Mouse (Mus musculus): ENCODE measurements around the gene Serpina10.
"Not testable (repeated sequence)": the region's sequence is repeated elsewhere in the genome, so short reads cannot be mapped to it uniquely, and the experiment has no call there.

Gene Serpina10

DNA sequence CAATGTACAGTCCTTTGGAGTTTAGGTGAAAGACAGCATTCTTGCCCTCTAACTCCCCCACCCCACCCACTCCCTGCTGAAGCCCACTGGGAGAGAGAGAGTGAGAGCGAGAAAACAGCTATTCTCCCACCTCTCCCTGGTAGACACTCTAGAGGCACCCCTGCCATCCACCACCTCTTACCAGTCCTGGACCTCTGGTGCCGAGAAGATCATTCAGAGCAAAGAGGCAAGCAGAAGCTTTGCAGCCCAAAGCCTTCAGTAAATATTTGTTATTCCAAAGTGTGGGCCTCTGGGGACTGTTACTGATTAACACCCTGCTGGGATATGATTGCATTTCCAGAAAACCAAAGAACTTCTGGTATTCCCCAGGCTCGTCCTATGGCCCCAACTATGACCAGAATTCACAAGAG, at the start of gene Serpina10:
TSS of gene Serpina10 (minus strand) at position 242 of the 410 bp plus-strand sequence.
- DNase-seq, result no peak

DNA sequence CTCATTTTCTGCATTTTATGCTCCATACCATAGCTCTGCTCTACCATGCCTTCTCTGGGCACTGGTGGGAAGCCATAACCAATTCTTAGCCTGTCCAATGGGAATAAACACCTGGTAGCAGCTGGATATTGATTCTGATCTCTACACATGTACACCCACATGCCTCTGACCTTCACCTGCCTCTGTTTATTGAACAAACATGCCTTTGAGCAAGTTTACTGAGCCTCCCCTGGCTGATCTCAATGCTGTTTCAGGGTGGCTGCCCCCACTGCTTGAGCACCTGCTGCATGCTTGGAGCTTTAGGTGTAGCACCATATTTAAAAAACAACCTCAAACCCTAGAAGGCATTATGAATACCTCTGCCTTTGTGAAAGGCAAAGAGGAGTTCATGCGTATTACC, 48.6 kb upstream of the Serpina10 start:
- DNase-seq, result not testable (repeated sequence)

DNA sequence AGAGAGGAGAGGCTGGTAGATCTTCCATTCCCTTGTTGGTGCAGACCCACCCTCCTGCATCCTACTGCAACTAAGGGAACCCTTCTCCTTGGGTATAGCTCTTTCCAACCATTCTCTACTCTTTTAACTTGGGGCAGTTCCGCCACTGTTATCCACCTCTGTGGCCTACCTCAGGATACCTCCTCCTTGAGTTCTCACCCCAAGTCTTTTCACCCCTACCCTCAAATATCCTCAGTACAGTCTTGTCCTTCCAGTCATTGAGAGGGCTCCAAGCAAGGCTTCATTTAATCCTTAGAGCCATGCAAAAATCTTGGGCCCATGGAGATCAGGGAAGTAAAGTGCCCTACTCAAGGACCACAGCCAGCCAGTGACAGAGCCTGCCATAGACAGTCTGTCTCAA, 44.8 kb upstream of the Serpina10 start, which contains the start of gene Serpina16:
TSS of gene Serpina16 (minus strand) at position 101 of the 400 bp plus-strand sequence.
- no peak for DNase-seq

DNA sequence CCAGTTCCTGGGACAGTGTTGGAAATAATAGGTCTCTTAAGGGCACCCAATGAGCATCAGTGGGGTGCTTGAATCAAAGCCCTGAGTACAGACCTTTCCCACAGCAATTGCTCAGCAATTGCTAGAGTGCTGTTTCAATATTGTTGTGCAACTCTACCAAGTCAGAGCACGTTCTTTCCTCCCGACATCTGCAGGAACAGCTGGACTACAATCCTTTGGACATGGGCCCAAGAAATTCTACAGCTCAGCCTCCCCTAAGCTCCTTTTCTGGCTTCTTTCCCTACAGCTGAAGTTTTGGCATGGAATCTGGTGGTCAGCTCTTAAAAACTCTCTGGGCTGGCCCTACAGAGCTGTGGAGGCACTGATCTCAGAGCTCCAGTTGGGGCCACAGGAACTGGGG, 41.9 kb upstream of the Serpina10 start:
- DNase-seq, result no peak

DNA sequence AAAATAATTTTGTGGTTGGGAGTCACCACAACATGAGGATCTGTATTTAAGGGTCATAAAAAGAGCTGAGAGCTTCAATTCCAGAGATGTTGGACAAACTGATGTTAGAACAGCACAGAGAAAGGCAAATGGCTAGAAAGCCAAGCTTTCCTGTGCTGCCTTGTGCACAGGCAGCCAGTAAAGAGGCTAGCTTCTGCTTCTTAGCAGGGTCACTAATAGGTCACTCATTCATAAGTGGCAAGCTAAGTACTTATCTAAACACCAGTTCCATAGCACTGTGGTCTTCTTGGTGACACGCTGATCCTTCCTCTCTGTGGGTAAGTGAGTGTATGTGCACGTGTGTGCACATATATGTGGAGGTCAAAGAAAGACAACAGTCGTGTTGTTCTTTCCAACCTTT, 40.2 kb upstream of the Serpina10 start:
- no peak for DNase-seq

DNA sequence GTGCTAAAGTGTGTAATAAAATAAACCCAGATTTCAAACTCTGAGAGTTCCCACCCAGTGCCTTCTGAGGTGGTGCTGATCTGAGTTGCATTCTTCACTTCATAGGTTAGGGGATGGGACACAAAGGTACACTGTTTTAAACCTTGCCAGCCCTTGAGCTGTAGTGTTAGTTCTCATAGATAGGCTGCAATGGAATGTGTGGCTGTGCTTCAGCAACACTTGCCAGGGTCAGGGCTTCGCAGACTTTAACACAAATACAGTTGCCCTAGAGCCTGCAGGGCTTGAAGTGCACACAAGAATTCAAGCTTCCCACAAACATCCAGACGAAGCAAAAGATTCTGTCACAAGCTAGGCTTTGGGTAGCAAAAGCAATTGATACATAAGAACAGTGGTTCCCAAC, 39.7 kb upstream of the Serpina10 start:
- no peak for DNase-seq

DNA sequence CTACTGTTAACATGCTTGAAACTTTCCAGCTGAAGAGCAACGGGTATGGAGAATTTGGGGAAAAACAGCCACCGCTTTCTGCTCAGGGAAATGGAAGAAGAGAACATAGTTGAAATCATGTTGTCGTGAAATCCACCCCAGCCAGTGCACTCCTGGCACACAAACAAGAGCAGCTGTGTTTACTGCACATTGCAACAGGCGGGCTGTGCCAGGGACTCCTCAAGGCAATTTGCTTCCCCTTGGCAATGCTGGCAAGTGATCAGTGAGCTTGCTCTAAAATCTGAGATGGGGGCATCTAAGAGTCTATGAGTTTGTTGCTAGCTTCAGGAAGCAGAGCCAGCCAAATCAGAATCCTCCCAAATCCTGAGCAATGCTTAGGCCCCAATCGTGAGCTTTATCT, 39.1 kb upstream of the Serpina10 start:
- no peak for DNase-seq

DNA sequence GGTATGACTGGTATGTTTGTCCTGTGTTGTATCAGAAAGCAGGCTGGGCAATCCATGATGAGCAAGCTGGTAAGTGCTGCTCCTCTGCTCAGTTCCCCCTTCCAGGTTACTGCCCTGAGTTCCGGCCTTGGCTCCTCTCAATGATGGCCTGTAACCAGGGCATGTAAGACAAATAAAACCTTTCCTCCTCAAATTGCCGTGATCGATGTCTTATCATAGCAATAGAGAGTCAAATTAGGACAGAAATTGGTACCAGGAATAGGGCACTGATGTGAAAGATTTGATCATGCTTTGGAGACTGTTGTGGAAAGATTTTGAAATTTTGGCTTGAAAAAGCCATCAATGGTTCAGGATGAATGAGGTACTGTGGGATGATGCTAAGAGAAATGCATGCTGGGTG, 34.0 kb upstream of the Serpina10 start:
- no peak for DNase-seq

DNA sequence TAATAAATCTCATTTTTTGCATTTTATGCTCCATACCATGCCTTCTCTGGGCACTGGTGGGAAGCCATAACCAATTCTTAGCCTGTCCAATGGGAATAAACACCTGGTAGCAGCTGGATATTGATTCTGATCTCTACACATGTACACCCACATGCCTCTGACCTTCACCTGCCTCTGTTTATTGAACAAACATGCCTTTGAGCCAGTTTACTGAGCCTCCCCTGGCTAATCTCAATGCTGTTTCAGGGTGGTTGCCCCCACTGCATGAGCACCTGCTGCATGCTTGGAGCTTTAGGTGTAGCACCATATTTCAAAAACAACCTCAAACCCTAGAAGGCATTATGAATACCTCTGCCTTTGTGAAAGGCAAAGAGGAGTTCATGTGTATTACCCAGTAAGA, 30.8 kb upstream of the Serpina10 start:
- DNase-seq, result not testable (repeated sequence)

DNA sequence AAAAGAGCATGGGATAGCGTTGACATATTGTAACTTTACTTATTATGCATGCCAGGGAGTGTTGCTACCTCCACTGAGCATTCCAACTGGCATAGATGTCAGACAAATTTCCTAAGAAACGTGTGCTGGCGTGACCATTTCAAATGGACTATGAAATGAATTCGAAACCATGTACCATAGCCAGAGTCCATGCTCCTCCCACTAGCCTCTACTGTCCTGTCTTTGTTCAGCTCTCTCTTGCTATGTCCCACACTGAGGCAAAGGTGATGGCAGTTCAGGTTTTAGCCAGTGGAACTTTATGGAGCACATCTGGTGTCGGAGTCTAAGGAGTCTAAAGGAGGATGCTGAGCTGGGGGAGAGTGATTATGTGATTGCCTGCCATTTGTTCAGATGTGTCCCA, 28.8 kb upstream of the Serpina10 start:
- DNase-seq, result no peak

DNA sequence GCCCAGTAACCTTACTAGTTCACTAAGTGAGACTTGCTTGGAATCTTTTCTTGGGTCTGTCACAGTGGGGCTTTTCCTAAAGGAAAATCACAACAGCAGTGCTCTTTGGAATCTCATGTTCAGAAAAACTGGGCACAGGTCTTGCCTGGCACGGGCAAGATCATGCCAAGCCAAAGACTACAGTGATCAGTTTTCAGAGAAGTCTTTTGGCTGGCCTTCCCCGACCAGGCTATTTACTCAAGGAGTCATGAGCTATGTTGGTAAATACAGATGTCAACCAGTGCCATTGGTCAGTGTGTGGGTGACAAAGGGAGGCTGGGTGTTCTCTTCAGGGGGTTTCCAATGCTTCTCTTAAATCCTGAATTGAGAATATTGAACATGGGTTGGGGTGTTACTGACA, 27.9 kb upstream of the Serpina10 start:
- no peak for DNase-seq

DNA sequence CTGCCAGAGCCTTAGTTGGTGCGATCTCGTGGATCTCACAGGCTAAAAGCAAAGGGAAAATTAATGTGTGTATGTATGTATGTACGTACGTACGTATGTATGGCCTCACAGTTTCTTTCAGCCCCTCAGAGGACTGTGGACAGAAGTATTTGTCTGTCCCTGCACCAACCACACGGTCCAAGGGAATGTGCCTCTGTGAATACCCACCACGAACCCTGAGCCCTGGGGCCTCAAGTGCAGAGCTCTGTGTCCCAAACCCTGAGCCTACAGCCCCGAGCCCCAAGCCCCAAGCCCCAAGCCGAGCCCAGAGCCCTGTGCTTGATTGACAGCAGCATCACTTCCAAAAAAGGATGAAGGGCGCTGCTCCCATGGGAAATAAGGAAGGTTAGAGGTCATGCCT, 26.7 kb upstream of the Serpina10 start:
- no peak for DNase-seq

DNA sequence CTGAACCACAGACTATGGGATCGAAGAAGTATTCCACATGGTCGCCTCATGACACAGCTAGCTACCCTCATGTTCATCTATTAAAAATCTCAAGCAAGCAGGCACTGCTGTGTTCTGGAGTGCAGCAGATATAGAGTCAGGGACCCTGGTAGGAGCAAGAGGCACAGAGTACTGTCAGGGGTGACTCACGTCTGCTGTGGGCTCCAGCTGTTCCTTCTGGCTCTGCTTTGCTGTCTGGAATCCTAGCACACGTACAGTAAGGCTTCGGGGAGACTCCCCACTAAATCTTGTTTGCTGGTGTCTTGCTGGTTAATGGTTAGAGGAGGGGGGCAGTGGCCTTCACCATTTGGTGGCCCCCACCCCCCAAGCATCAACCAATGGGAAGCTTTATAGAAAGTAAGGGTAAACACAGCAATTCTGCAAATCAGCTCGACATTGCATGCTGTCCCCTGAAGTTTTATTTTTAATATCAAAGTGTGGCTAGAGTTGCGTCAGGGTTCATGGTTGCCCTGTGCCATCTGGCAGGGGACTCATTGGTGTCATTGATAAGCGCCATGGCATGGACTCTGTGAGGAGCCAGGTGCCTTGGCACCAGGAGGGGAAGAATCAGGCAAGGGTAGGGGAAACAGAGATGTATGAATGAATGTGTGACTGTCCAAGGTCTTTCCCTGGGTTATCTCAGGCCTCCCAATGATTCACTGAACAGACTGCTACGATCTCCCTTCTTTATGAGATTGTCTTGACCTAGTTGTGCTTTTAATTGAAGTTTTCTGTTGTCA, 25.8 kb upstream of the Serpina10 start, which contains the start of gene Serpina6:
TSS of gene Serpina6 (minus strand) at position 365 of the 779 bp plus-strand sequence.
- DNase-seq, result no peak

DNA sequence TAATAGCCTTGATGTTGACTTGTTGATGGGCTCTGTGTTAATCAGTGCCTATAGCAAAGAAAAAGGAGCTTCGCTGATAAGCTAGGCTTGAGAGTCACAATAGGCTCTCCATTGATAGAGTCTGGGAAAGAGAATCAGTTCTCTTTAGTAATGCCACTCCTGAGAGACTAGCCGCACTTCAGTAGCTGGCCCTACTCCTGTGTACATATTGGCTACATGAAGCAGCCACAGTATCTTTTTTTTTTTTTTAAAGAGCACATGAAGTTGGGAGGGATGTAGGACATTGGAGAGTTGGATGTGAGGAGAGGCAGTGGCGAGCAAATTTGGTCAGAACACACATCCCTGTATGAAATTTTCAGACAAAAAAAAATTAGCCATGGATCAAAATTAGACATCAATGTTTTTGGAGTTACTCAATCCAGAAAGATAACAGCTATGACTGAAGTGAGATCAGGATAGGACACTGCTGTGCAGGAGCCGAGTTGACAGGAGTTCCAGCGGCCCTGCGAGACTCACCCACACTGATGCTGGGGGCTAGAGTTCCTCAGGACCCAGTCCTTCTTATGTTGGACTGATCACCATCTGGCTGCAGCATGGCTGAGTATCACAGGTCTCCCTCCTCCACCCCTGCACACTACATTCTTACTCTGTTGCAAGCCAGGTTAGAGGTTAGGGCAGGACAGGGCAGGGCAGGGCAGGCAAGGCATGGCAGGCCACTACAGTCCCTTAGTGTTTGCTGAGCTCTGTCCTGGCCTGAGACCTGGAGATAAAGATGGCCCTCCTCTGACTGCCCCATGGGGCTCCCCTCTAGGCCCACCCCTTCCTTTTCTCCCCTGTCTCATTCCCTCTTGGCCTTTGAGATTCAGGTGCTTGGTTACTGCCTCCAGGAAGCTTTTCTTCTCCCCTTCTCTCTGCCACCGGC, 24.1 kb upstream of the Serpina10 start:
- DNase-seq, result no peak

DNA sequence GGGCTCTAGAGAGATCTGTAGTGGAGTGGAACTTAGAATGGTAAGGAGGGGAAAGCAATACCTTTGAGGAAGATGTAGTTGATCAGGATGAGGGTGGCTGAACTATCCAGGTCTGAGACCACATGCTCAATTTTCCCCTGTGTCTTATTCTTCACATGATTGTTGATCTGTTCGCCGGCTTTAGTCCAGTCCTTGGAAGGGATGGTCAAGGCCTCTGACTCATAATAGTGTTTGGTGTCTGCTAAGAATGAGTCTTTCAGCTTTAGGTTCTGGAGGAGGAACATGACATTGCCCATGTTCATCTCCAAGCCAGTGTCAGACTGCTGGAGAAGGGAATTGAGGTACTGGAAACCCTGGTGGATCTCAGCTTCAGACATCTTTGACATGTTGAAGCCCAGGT, 22.6 kb upstream of the Serpina10 start:
- no peak for DNase-seq

DNA sequence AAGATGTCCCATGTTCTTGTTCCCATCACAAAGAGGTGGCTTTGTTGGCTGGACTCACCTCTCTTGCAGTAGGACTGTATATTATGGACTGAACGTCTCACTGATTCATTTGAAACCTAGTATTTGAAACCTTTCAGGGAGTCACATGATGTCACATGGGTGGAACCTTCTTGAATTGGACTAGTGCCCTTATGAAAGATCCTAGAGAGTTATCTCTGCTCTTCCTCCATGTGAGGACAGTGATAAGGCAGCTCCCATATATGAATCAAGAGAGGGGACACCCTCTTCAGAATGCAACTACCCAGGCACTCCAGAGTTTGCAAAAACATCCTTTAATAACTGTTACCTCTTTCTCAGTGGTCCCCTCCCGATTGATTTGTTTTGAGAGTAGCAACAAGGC, 15.1 kb upstream of the Serpina10 start:
- no peak for DNase-seq

DNA sequence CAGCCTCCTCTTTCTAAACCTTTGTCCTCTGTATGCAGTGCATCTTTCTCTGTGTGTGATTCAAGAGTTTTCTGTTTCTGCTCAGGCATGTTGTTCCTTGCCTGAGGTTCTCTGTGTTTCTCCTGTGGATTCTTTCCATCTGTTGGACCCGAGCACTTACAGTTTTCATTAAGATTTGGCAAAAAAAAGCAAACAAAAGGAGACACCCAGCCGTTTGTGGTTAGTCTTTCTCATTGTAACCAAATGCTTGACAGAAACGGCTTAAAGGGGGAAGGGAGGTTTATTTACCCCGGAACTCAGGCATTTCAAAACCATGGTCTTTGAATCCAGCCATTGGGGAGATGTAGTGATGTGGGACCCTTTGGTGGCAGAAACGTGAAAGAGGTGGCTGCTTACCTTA, 13.4 kb upstream of the Serpina10 start:
- DNase-seq, result no peak

DNA sequence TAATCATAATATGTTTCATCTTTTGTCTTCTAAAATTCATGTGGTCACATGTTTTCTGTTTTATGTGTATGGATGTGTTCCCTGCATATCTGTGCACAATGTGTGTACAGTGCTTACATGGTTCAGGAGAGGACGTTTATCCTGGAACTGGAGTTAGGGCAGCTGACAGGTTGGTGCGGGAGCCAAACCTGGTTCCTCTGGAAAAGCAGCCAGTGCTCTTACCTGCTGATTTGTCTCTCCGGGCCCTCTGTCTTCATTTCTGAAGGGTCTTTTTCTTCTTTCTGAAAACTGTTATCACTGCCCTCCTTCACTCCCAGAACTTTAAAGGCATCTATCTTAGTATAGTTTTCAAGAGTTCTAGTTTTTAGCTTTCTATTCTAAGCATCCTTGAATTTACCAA, 12.6 kb upstream of the Serpina10 start:
- DNase-seq, result no peak

DNA sequence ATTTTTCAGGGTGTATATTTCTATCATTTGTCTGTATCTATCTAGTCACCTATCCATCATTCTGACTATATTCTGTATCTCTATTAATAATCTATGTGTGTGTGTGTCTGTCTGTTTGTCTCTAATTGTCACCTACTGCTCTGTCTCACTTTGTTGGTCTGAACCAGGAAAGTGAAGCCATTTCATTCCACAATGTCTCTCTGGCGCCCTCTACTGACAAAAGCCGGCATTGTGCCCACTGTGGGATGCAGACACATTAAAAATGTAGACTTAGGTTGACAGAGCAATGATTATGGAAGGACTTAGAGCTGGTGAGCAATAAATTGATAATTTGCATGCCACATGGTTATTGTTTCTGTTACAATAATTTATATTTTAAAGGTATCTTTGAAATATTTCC, 12.1 kb upstream of the Serpina10 start:
- DNase-seq, result peak; percentile 5 to 8

DNA sequence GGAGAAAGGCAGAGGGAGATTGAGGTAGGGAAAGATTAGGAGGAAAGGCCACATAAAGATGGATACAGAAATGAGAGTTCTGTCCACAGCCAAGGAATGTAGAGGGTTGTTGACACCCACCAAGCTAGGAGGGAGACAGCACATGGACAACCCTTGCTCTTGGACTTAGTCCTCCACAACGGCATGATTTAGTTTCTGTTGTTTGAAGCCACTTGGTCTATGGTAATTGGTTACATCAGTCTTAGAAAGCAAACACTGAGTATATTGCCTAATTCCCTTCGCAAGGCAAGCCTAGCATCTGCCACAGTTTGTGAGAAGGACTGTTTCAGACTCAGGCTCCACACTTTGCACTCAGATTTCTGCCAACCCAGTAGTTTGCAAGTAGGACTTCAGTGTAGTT, 4.6 kb upstream of the Serpina10 start:
- DNase-seq, result no peak

DNA sequence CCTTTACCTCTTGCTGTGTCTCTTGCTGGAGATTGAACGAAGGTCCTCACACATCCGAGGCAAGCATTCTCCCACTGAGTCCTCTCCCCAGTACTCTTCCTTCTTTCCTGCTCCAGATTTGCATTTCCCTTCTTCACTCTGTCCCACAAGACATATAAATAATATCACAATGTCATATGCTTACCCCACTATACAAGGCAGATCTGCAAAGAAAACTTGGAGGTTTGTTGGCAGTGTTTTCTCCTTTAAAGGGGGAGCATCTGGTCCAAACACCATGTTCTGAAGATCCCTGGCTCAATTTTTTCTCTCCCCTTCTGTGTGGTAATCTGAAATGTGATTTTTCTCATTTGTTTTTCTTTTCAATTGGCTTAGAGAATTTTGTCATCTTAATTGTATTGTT, 3.2 kb upstream of the Serpina10 start:
- DNase-seq, result no peak

DNA sequence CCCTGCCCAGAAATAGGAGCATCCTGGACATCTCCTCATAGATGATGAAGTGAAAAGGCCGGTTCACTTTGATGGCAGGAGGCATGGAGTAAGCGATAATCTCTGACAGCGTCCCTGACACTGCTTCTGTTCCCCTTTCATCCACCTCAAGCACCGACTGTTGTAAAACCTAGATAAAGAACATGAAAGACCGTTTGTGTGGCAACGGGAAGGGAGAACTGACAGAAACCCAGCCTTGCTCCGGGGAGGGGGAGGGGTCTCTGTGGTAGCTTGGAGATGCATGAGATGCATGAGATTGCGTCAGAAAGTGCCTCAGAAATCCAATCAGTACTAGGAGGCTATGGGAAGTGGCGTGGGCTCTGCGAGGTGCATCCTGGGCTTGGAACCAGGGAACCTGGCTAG, 14.4 kb downstream of the Serpina10 start:
- no peak for DNase-seq

DNA sequence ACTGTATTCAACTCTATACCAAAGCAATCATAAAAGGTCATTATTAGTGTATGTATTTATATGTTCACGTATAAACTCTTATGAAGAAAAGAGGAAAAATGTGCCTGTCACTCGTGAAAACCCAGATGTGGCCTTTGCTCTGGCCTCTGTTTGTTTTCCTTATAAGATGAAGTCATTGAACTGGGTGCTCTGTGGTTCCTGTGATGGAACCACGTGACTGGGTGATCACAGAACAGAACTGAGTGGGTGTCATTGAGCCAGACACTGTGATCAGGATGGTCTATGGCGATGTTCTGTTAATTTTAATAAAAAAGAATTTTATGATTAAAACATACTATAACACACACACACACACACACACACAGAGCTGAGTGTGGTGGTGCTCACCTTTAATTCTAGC, 15.5 kb downstream of the Serpina10 start:
- no peak for DNase-seq

DNA sequence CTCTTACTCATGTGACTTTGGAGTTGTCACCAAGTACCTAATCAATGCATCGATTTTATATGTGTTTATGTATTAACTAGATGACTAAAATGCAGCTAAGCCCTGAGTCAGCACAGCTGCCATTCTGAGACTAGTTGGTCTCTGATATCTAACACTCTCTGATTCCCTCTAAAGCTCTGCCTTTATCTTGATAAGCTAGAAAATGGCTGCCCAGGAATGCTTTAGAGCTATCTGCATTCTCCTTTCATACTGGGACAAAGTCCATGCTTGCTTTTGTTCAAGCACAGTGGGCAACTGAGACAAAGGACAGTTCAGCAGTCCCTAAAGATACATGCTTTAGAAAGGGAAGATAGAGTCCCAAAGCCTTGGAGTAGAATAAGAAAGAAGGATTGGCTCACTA, 16.1 kb downstream of the Serpina10 start:
- no peak for DNase-seq

Measured in thymus, adult 18-20 months (tissue).